Mouse (Mus musculus) heart, embryonic 16.5 days (tissue): ENCODE results near the gene Dna2. TPM values are rescaled to one million over a fixed set of nuclear protein-coding genes. Genes with fewer than 3 reads are reported as not detected.

ENCODE experiments used
- ATAC-seq: fragments of 200-750 bp; cut with Nextera tagmentation; replicated peaks from 2 replicates; pipeline ENCODE4 v1.8.0; 2017; ENCODE audit warnings: moderate number of reproducible peaks; ENCODE audit not compliant: insufficient read depth, low FRiP score; ENCODE audit errors: extremely low read depth
- H3K27ac ChIP-seq: fragments of 300-500 bp; sonication (generic); 2 replicates; pipeline ENCODE4 v1.5.1; 2014; ENCODE audit warnings: mild to moderate bottlenecking, low read length, control low read depth, moderate library complexity
- H3K27me3 ChIP-seq: fragments of 300-500 bp; sonication (generic); 2 replicates; pipeline ENCODE4 v1.6.1; 2014; ENCODE audit warnings: low read length, mixed read lengths; ENCODE audit not compliant: control insufficient read depth, insufficient read depth
- H3K36me3 ChIP-seq: fragments of 300-500 bp; sonication (generic); 2 replicates; pipeline ENCODE4 v1.6.1; 2014; ENCODE audit not compliant: control insufficient read depth, insufficient read depth
- H3K4me1 ChIP-seq: fragments of 300-500 bp; sonication (generic); 2 replicates; pipeline ENCODE4 v1.6.1; 2014; ENCODE audit warnings: low read length, mixed read lengths; ENCODE audit not compliant: control insufficient read depth, insufficient read depth
- H3K4me2 ChIP-seq: fragments of 300-500 bp; sonication (generic); 2 replicates; pipeline ENCODE4 v1.6.1; 2014; ENCODE audit warnings: low read depth, mild to moderate bottlenecking, control low read depth, low read length
- H3K4me3 ChIP-seq: fragments of 300-500 bp; sonication (generic); 2 replicates; pipeline ENCODE4 v1.5.1; 2014; ENCODE audit warnings: mild to moderate bottlenecking, control low read depth, low read length
- H3K9ac ChIP-seq: fragments of 300-500 bp; sonication (generic); 2 replicates; pipeline ENCODE4 v1.6.1; 2014; ENCODE audit warnings: low read length, control low read depth
- H3K9me3 ChIP-seq: fragments of 300-500 bp; sonication (generic); replicated peaks from 2 replicates; pipeline ENCODE4 v1.6.1; 2016; ENCODE audit warnings: low read length; ENCODE audit not compliant: control insufficient read depth
- WGBS: fragments of 180-500 bp; shearing (Covaris S2); extraction: QIAGEN DNeasy Blood & Tissue Kit; methylation state at CpG from one replicate; pipeline ENCODE4 v1.1.7; 2014; 5-methylcytosine and 5-hydroxymethylcytosine counted together
- polyA plus RNA-seq: library from polyadenylated mRNA; unstranded; fragments of >200 nt; fragmentation: Nextera tagmentation; extraction: Ambion mirVana; gene quantifications from 2 replicates; pipeline ENCODE4 v1.2.1, GENCODE M21; 2015

Dna2 gene
- polyA plus RNA-seq, 1 experiment from 2014 or later: 14.4 TPM

DNA sequence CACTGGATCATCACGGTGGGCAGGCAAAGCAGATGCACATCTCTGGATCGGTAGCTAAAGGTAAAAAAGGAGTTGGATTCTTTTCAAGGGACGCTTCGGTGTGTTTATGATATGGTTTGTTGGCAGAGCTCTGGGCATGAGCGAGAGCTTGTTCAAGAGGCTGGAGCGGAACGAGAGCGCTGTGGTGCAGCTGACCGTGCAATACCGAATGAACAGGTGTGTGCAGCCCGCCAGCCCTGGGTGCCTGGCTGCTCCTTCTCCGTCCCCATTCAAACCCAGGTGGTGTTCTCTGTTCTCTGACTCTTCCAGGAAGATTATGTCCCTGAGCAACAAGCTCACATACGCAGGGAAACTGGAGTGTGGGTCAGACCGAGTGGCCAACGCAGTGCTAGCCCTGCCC, 19.5 kb downstream of the Dna2 start:
- Histone ChIP-seq H3K9ac (no peak overlapping the region), H3K4me3 (no peak overlapping the region), H3K36me3 (peaks cover 54% of the 10 kb centered on the region), H3K27ac (no peak overlapping the region), H3K27me3 (no peaks in the 10 kb centered on the region), H3K4me1 (no peaks in the 10 kb centered on the region), H3K9me3 (no peaks in the 10 kb centered on the region), H3K4me2 (no peak overlapping the region)
- no peak for ATAC-seq
- 94% methylated on average over 15 of the region's 15 CpGs for WGBS

DNA sequence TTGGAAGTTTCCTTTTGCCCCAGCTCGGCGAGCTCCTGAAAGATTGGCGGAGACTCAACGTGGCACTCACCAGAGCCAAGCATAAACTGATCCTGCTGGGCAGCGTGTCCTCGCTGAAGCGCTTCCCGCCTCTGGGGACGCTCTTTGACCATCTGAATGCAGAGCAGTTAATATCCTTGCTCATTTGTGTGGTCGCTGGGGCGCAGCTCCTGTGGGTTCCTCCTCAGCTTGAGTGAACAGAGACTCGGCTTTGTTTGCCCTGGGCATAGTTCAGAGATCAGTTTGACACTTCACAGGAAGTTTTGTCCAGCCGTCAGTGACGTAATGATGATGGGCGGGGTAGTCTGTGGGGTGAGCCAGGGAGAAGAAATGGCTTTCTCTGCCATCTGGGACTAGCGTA, 25.0 kb downstream of the Dna2 start:
- WGBS: 80% methylated on average over 16 of the region's 16 CpGs
- Histone ChIP-seq H3K9me3 (no peaks in the 10 kb centered on the region), H3K27me3 (no peaks in the 10 kb centered on the region), H3K4me3 (no peak overlapping the region), H3K36me3 (peaks cover 18% of the 10 kb centered on the region), H3K4me2 (no peak overlapping the region), H3K27ac (no peak overlapping the region), H3K4me1 (no peaks in the 10 kb centered on the region), H3K9ac (no peak overlapping the region)
- ATAC-seq: no peak

DNA sequence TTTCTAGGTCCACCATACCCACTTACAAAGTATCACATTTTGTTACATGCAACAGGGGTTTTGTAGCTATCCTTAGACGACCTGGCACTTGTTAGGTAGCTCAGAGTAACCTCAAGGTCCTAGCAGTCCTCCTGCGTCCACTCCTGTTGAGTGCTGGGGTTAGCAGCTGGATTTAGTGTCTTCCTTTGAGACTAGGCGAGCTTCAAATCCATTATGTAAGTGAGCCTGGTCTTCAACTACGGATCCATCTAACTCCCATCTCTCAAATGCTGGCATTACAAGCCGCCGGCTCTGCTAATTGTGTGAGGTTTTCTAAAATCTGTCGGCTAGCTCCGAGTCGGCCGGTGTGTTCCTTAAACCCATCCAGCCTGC, 32.8 kb downstream of the Dna2 start:
- Histone ChIP-seq H3K4me3 (peak overlapping the region; percentile 97), H3K27me3 (no peaks in the 10 kb centered on the region)
- 14% methylated on average over 10 of the region's 10 CpGs for WGBS

DNA sequence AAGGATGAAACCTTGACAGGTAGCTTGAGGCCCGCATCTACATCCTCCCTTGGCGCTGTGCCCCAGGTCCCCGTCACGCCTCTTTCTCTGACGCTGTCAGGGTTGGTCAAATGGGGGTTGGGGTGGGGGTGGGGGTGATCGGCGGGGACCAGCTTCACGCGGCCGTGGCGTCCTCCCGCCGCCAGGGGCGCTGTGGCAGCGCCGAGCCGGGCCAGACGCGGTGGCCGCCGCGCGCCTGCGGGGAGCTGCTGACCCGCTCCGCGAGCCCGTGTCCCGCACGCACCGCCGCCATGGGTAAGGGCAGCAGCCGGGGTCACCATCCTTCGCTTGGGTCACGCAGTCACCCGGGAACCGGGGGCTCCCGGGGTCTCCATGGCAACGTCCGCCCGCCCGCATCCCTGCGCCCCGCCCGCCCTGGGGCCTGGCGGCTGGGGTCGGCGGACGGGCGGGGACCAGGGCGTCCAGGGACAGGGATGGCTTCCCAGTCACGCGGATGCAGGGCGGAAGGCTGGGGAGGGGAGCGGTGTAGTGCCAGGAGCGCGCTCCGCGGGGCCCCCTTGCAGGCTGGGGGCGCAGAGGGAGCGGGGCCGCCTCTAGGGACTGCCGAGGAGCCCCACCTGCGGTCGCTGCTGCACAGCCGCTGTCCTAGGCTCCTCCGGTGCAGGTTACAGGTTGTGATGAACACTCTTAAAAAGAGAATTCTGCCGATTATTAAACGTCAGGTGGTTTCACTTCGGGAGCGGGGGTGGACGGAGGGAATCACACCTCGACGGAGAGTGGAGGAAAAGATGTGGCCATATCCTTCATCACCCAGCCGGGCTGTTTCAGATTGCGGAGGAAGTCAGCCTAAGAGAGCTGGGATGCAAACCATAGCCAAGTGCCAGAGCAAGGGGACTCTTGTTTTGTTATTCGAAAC, 33.5 kb downstream of the Dna2 start, which contains the start of gene Rufy2:
Gene Rufy2 (plus strand): TSS at position 185 of the 916 bp plus-strand sequence.
- ATAC-seq: peak; percentile 90
- under 1% methylated on average over 75 of the region's 77 CpGs for WGBS
- Histone ChIP-seq H3K4me3 (peak within 1 kb of the TSS; percentile 97), H3K27ac (peak within 1 kb of the TSS; percentile 76), H3K27me3 (no peaks in the 10 kb centered on the region), H3K4me1 (peaks cover 20% of the 10 kb centered on the region), H3K9me3 (no peaks in the 10 kb centered on the region), H3K36me3 (no peaks in the 10 kb centered on the region; the same call in 1 of the 2 replicates), H3K4me2 (peak within 1 kb of the TSS; percentile 85), H3K9ac (peak within 1 kb of the TSS; percentile 80)

More for the DNA sequence above, 32.8 kb downstream of the Dna2 start:
- Histone ChIP-seq H3K4me1 (peaks cover 15% of the 10 kb centered on the region), H3K9ac (peak overlapping the region; percentile 80), H3K27ac (no peak overlapping the region), H3K9me3 (no peaks in the 10 kb centered on the region), H3K36me3 (no peaks in the 10 kb centered on the region; the same call in 1 of the 2 replicates), H3K4me2 (peak overlapping the region; percentile 85)
- no peak for ATAC-seq

DNA sequence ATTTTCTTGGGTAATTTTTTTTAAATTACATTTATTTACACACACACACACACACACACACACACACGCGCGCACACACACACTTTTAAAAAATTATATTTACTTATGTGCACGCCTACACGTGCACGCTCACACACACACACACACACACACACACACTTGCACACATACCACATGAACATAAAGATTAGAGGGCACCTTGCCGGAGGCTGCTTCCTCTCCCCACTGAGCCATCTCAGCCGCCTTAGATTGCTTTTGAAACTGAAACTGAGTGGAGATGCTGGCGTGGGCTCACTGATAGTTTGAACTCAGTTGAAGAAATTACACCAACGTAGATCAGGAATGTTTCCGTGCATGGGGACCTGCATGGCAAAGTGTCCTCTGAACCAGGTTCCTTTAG, 37.2 kb downstream of the Dna2 start:
- Histone ChIP-seq H3K9ac (no peak overlapping the region), H3K36me3 (peaks cover 6% of the 10 kb centered on the region; the same call in 1 of the 2 replicates), H3K4me3 (no peak overlapping the region), H3K4me2 (peak overlapping the region; percentile 4; the same call in 1 of the 2 replicates), H3K9me3 (no peaks in the 10 kb centered on the region), H3K27me3 (no peaks in the 10 kb centered on the region), H3K27ac (peak overlapping the region; percentile 66), H3K4me1 (peaks cover 20% of the 10 kb centered on the region)
- ATAC-seq: no peak
- WGBS: 78% methylated on average over 11 of the region's 11 CpGs

DNA sequence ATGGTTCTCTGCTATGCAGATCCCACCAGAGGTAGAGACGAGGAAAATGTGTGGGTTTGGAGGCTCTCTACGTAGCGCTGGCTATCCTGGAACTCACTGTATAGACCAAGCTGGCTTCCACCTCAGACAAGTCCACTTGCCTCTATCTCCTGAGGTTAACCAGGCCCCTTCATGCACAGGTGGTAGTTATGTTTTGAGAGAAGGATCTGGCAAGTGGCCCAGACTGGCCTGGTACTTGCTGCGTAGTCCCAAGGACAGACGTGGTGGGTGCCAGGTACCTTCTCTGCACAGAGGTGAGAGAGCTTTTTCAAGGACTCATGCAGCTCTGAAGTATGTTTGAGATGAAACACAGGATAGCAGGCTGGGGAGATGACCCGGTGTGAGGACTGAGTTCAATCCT, 37.7 kb downstream of the Dna2 start:
- WGBS: 52% methylated on average over 6 of the region's 6 CpGs
- Histone ChIP-seq H3K4me3 (no peak overlapping the region), H3K9me3 (no peaks in the 10 kb centered on the region), H3K4me1 (peaks cover 20% of the 10 kb centered on the region), H3K9ac (no peak overlapping the region), H3K27ac (peak overlapping the region; percentile 66), H3K27me3 (no peaks in the 10 kb centered on the region), H3K36me3 (peaks cover 7% of the 10 kb centered on the region), H3K4me2 (peak overlapping the region; percentile 4; the same call in 1 of the 2 replicates)
- ATAC-seq: peak; percentile 32; the same call in 1 of the 2 replicates

DNA sequence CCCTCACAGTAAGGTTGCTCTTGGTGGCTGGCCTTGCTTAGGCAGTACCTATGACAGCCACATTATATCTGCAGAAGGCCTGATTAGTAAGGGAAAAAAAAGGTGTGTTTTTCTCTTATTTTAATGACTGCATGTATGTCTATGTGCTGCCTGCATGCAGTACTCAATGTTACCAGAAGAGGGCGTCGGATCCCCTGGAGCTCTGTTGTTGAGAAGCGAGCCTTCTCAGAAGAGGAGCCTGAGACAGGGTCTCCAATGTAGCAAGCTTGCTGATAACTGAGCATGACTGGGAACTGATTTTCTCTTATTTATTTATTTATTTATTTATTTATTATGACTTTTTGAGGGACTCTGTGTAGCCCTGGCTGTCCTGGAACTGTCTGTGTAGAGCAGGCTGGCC, 40.5 kb downstream of the Dna2 start:
- Histone ChIP-seq H3K36me3 (peaks cover 24% of the 10 kb centered on the region), H3K4me2 (no peak overlapping the region), H3K9ac (no peak overlapping the region), H3K4me1 (peaks cover 10% of the 10 kb centered on the region; the same call in 1 of the 2 replicates), H3K27me3 (no peaks in the 10 kb centered on the region), H3K27ac (no peak overlapping the region), H3K4me3 (no peak overlapping the region), H3K9me3 (no peaks in the 10 kb centered on the region)
- WGBS: 27% methylated on average over 3 of the region's 3 CpGs
- no peak for ATAC-seq

DNA sequence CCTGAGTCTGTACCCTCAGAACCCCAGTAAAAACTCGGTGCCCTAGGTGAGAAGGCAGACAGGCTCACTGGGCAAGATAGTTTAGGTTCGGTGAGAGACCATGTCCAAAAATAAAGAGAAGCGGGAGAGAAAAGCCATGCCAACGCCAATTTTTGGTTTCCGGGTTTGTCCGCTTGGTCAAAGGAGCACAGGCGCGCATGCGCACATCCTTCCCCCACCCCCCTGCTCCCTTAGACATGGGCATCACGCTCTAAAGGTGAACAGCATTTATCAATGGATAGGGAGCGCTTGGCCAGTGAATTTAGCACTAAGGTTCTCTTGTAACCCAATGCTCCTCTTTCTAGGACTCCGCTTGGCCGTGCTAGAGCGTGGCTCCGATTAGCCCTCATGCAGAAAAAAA, 43.8 kb downstream of the Dna2 start:
- Histone ChIP-seq H3K4me3 (no peak overlapping the region), H3K9me3 (no peaks in the 10 kb centered on the region), H3K4me1 (no peaks in the 10 kb centered on the region), H3K27me3 (no peaks in the 10 kb centered on the region), H3K27ac (no peak overlapping the region), H3K4me2 (no peak overlapping the region), H3K9ac (no peak overlapping the region), H3K36me3 (peaks cover 41% of the 10 kb centered on the region)
- WGBS: 95% methylated on average over 15 of the region's 15 CpGs
- ATAC-seq: no peak

DNA sequence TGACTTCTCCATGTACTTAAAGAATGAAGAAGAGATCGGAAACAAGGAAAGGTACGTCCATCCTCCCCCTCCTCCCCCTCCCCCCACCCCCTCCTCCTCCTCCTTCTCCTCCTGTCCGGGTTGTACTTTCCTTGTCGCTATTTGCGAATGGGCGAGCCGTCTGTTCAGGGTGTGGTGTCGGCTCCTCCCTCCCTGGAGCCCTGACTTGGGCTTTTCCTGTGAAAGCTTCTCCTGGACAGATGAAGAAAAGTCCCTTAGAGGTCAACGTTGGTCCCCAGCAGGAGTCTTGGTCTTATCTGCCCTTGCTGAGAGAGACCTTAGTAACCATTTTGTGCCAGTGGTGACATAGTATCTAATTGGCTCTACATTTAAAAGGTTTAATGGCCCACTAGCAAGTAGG, 47.2 kb downstream of the Dna2 start:
- no peak for ATAC-seq
- H3K4me3 ChIP-seq: no peak overlapping the region
- H3K27me3 ChIP-seq: no peaks in the 10 kb centered on the region
- H3K4me2 ChIP-seq: no peak overlapping the region
- H3K4me1 ChIP-seq: no peaks in the 10 kb centered on the region
- no peaks in the 10 kb centered on the region for H3K9me3 ChIP-seq
- no peak overlapping the region for H3K9ac ChIP-seq
- peaks cover 50% of the 10 kb centered on the region for H3K36me3 ChIP-seq
- 83% methylated on average over 8 of the region's 9 CpGs for WGBS
- H3K27ac ChIP-seq: no peak overlapping the region
